Mouse (Mus musculus) heart, embryonic 12.5 days (tissue): ENCODE data around the gene Sag. TPM values are rescaled to one million over a fixed set of nuclear protein-coding genes. Genes with fewer than 3 reads are reported as not detected.
"Not testable (repeated sequence)": the region's sequence is repeated elsewhere in the genome, so short reads cannot be mapped to it uniquely, and the experiment has no call there.

Experiments used
- ATAC-seq: fragments of 200-750 bp; cut with Nextera tagmentation; 2 replicates; pipeline ENCODE4 v1.8.0; 2017; ENCODE audit warnings: moderate TSS enrichment, moderate library complexity; ENCODE audit not compliant: insufficient number of reproducible peaks, low FRiP score
- H3K27ac ChIP-seq: fragments of 300-500 bp; sonication (generic); 2 replicates; pipeline ENCODE4 v1.5.1; 2016; ENCODE audit warnings: mild to moderate bottlenecking, moderate library complexity; ENCODE audit not compliant: poor library complexity, severe bottlenecking
- H3K27me3 ChIP-seq: fragments of 300-500 bp; sonication (generic); replicated peaks from 2 replicates; pipeline ENCODE4 v1.6.1; 2016; ENCODE audit warnings: mild to moderate bottlenecking, moderate library complexity
- H3K36me3 ChIP-seq: fragments of 300-500 bp; sonication (generic); 2 replicates; pipeline ENCODE4 v1.6.1; 2016; ENCODE audit warnings: mild to moderate bottlenecking, moderate library complexity
- H3K4me1 ChIP-seq: fragments of 300-500 bp; sonication (generic); replicated peaks from 2 replicates; pipeline ENCODE4 v1.6.1; 2016; ENCODE audit warnings: mild to moderate bottlenecking
- H3K4me2 ChIP-seq: fragments of 300-500 bp; sonication (generic); 2 replicates; pipeline ENCODE4 v1.6.1; 2016; ENCODE audit warnings: mild to moderate bottlenecking, moderate library complexity
- H3K4me3 ChIP-seq: fragments of 300-500 bp; sonication (generic); 2 replicates; pipeline ENCODE4 v1.5.1; 2016; ENCODE audit warnings: mild to moderate bottlenecking
- H3K9ac ChIP-seq: fragments of 300-500 bp; sonication (generic); 2 replicates; pipeline ENCODE4 v1.6.1; 2016; ENCODE audit warnings: mild to moderate bottlenecking, moderate library complexity
- H3K9me3 ChIP-seq: fragments of 300-500 bp; sonication (generic); replicated peaks from 2 replicates; pipeline ENCODE4 v1.6.1; 2016; ENCODE audit warnings: mild to moderate bottlenecking, moderate library complexity
- WGBS: fragments of 180-500 bp; shearing (Covaris S2); methylation state at CpG from one replicate; pipeline ENCODE4 v1.1.7; 2016; 5-methylcytosine and 5-hydroxymethylcytosine counted together
- polyA plus RNA-seq: library from polyadenylated mRNA; unstranded; fragments of >200 nt; fragmentation: Nextera tagmentation; extraction: Ambion mirVana; gene quantifications from 2 replicates; pipeline ENCODE4 v1.2.1, GENCODE M21; 2016

Gene Sag
- polyA plus RNA-seq, 1 experiment from 2014 or later = 0.70 TPM

DNA sequence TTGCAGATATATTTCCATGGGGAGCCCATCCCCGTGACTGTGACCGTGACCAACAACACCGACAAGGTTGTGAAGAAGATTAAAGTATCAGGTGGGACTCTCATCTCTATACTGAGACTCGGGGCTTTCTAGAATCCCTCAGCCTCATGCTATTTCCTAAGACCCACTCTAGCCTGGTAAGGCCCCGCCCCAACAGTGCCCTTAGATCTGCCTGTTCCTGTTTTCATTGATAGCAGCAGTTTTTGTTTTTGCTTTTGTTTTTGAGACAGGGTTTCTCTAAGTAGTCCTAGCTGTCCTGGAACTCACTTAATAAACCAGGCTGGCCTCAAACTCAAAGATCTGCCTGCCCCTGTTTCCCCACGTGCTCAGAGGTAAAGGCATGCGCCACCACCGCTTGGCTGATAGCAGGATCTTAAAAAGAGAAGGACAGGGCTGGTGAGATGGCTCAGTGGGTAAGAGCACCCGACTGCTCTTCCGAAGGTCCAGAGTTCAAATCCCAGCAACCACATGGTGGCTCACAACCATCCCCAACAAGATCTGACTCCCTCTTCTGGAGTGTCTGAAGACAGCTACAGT is 21.0 kb downstream of the Sag start:
- peaks cover 4% of the 10 kb centered on the region; the same call in 1 of the 2 replicates for H3K9me3 ChIP-seq
- no peak overlapping the region for H3K4me2 ChIP-seq
- ATAC-seq = no peak
- 83% methylated on average over 10 of the region's 10 CpGs for WGBS
- no peak overlapping the region for H3K4me3 ChIP-seq
- H3K27me3 ChIP-seq = no peaks in the 10 kb centered on the region
- peaks cover 11% of the 10 kb centered on the region for H3K4me1 ChIP-seq
- H3K9ac ChIP-seq = no peak overlapping the region
- H3K36me3 ChIP-seq = no peaks in the 10 kb centered on the region
- H3K27ac ChIP-seq = no peak overlapping the region

DNA sequence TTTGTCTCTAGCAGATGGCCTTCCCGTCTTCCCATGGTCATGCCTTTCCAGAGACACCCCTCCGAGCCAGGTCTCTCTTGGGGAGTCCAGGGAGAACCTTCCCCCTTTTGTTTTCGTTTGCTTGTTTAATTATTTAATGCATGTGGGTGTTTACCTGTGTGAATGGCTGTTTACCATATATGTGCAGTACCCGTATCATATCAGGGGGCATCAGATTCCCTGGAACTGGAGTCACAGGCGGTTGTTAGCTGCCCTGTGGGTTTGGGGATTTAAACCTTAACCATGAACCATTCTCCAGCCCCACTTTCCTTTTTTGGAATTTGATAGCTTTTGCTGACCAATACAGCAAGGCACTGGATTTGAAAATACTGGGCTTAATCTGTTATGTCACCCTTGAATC is 21.8 kb downstream of the Sag start:
- WGBS = 79% methylated on average over 5 of the region's 5 CpGs
- no peak for ATAC-seq
- Histone ChIP-seq H3K27me3 (no peaks in the 10 kb centered on the region), H3K4me2 (no peak overlapping the region), H3K36me3 (no peaks in the 10 kb centered on the region), H3K9ac (no peak overlapping the region), H3K4me1 (peaks cover 15% of the 10 kb centered on the region), H3K27ac (no peak overlapping the region), H3K9me3 (peaks cover 4% of the 10 kb centered on the region; the same call in 1 of the 2 replicates), H3K4me3 (no peak overlapping the region)

DNA sequence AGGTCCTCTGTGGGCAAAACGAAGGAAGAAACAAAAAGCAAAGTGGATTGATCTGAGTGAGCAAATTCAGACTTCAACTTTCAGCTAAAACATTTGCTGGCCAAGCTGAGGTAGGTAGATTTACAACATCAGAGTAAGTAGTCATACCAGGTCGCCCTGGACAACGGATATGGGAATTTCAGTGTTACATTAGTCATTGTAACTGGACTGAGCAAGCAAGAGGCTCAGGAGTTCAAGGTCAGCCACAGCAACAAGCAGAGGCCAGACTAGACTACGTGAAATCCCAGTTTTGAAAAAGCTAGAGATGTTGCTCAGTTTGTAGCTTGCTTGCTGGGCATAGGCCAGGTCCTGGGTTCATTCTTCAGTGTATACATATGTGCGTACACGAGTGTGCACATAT is 22.5 kb downstream of the Sag start:
- H3K27me3 ChIP-seq = no peaks in the 10 kb centered on the region
- 83% methylated on average over 6 of the region's 6 CpGs for WGBS
- H3K4me3 ChIP-seq = no peak overlapping the region

DNA sequence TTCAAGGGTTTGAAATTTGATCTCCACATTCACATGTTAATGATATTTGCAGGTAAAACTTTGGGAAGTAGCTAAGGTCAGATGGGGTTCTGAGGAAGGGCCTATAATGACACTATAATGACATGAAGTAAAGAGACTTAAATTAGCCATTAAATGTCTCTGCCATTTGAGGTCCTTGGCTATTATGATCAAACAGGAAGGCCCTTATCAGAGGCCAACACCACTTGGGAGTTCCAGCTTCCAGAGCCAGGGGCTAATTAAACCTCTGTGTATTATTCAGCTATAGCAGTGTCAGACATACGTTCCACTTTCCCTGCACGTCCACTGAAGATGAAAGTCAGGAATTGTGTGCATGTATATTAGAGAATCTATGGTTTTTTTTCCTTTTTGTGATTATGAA is 23.0 kb downstream of the Sag start:
- H3K4me1 ChIP-seq = peaks cover 15% of the 10 kb centered on the region
- no peak overlapping the region for H3K9ac ChIP-seq
- peaks cover 4% of the 10 kb centered on the region; the same call in 1 of the 2 replicates for H3K9me3 ChIP-seq
- no peak overlapping the region for H3K4me3 ChIP-seq
- H3K27me3 ChIP-seq = no peaks in the 10 kb centered on the region
- H3K36me3 ChIP-seq = no peaks in the 10 kb centered on the region
- 44% methylated on average over 2 of the region's 2 CpGs for WGBS
- H3K27ac ChIP-seq = no peak overlapping the region
- ATAC-seq = no peak
- no peak overlapping the region for H3K4me2 ChIP-seq

More for the DNA sequence above, 22.5 kb downstream of the Sag start:
- Histone ChIP-seq H3K4me2 (no peak overlapping the region), H3K9ac (no peak overlapping the region), H3K27ac (no peak overlapping the region), H3K36me3 (no peaks in the 10 kb centered on the region), H3K9me3 (peaks cover 4% of the 10 kb centered on the region; the same call in 1 of the 2 replicates), H3K4me1 (peaks cover 15% of the 10 kb centered on the region)
- no peak for ATAC-seq

DNA sequence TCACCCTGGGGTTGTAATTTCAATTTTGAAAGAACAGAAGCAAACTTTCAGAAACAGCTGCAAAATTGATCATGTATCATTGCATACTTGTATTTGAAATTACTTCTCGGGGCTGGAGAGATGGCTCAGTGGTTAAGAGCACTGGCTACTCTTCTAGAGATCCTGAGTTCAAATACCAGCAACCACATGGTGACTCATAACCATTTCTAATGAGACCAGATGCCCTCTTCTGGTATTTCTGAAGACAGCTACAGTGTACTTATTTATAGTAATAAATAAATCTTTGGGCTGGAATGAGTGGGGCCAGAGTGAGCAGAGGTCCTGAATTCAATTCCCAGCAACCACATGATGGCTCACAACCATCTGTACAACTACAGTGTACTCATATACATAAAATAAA is 24.0 kb downstream of the Sag start:
- H3K4me2 ChIP-seq, H3K9ac ChIP-seq, H3K36me3 ChIP-seq, H3K9me3 ChIP-seq, H3K27ac ChIP-seq, H3K27me3 ChIP-seq, ATAC-seq, H3K4me3 ChIP-seq: not testable (repeated sequence)
- H3K4me1 ChIP-seq = peaks cover 15% of the 10 kb centered on the region
- WGBS = 79% methylated on average over 1 of the region's 1 CpGs

DNA sequence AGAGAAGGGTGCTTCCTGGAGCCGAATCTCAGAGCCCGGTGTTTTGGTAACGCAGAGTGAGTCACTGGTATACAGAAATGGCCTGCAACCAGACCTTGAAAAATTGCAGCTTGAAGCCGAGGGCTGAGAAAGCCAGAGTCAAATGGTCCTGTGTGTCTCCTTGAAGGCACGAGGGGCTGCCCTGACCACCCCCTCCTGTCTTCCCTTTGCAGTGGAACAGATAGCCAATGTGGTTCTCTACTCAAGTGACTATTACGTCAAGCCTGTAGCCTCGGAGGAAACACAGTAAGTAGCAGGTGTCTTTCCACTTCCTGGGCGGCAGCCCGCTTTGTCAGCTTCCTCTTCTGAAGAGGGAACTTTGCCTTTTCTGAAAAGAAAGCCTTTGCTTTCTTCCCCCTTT is 24.7 kb downstream of the Sag start:
- H3K4me3 ChIP-seq = no peak overlapping the region
- no peak for ATAC-seq
- no peak overlapping the region for H3K9ac ChIP-seq
- H3K36me3 ChIP-seq = no peaks in the 10 kb centered on the region
- H3K27me3 ChIP-seq = no peaks in the 10 kb centered on the region
- WGBS = 51% methylated on average over 9 of the region's 9 CpGs
- peaks cover 15% of the 10 kb centered on the region for H3K4me1 ChIP-seq
- no peak overlapping the region for H3K4me2 ChIP-seq
- H3K9me3 ChIP-seq = peaks cover 4% of the 10 kb centered on the region; the same call in 1 of the 2 replicates
- no peak overlapping the region for H3K27ac ChIP-seq

DNA sequence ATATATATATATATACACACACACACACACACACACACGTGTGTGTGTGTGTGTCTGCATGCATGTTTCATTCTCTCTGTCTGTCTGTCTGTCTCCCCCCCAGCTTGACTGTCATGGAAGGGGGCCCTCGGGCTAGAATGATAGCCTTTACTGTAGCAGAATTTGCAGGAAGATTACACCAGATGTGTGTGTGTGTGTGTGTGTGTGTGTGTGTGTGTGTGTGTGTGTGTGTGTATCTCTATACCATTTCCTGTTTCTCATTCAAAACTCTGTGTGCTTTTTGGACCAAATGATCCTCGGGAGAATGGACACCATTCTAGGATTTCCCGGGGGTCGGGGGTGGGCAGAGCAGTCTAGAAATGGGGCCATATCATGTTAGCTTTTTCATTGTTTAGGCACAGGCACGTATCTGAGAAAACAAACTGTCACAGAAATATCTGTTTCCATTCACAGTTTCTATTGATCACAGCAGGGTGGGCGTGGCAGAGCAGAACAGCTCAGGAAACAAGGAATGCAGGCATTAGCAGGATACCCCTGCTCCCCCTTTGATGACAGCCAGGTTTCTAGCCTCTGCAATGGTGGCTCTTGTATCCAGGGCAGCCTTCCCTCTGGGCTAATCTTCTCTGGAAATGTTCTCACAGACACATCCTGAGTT is 25.6 kb downstream of the Sag start:
- ATAC-seq = no peak
- no peak overlapping the region for H3K9ac ChIP-seq
- no peaks in the 10 kb centered on the region for H3K27me3 ChIP-seq
- no peaks in the 10 kb centered on the region for H3K36me3 ChIP-seq
- H3K9me3 ChIP-seq = no peaks in the 10 kb centered on the region
- peaks cover 15% of the 10 kb centered on the region for H3K4me1 ChIP-seq
- no peak overlapping the region for H3K4me3 ChIP-seq
- WGBS = 41% methylated on average over 7 of the region's 7 CpGs
- H3K27ac ChIP-seq = no peak overlapping the region
- no peak overlapping the region for H3K4me2 ChIP-seq

DNA sequence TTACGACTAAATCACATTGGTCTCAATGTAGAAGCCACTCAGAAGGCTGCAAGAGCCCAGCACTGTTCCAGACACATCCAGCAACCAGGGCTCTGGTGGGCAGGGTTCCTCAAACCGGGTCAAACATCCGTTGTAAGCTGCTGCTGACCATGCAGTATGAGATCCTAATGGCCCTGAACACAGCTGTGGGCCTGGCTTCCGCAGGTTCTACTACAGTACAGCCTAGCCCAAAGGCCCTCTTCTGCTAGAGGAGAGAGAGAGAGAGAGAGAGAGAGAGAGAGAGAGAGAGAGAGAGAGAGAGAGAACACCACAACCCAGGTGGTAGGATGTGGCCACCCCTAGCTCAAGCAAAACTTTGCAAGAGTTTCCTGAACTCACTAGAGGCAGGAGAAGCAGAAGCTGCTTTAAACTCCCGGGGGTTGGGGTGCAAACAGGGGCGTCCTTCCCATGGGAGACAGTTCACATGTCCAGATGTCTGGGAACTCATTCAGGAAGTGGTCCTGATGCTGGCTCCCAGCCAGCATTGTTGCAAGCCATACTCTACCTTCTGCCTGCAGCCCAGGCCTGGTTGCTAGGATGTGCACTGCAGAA is 26.2 kb downstream of the Sag start:
- Histone ChIP-seq H3K4me2 (no peak overlapping the region), H3K4me3 (no peak overlapping the region), H3K36me3 (no peaks in the 10 kb centered on the region), H3K27ac (no peak overlapping the region), H3K9ac (no peak overlapping the region), H3K4me1 (peaks cover 15% of the 10 kb centered on the region), H3K9me3 (no peaks in the 10 kb centered on the region), H3K27me3 (no peaks in the 10 kb centered on the region)
- 53% methylated on average over 6 of the region's 6 CpGs for WGBS
- ATAC-seq = peak; percentile 45; the same call in 1 of the 2 replicates

DNA sequence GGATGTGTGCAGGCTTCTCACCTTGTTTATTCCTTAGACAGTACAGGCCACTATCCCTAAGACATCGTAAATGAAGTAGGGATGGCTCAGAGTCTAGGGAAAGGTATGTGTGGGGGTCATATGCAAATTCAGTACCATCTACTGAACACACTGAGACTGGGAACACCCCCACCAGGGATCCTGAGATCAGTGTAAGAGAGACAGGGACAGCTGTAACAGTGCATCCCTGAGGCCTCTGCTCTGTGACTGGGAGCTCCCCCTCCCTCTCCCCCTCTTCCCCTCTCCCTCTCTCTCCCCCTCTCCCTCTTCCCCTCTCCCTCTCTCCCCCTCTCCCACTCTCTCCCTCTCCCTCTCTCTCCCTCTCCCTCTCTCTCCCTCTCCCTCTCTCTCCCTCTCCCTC is 33.0 kb downstream of the Sag start:
- ATAC-seq = no peak
- Histone ChIP-seq H3K4me2 (no peak overlapping the region), H3K36me3 (no peaks in the 10 kb centered on the region), H3K4me1 (peaks cover 3% of the 10 kb centered on the region; the same call in 1 of the 2 replicates), H3K9me3 (no peaks in the 10 kb centered on the region), H3K9ac (no peak overlapping the region), H3K27ac (no peak overlapping the region), H3K27me3 (no peaks in the 10 kb centered on the region), H3K4me3 (no peak overlapping the region)
- 77% methylated on average over 1 of the region's 1 CpGs for WGBS

DNA sequence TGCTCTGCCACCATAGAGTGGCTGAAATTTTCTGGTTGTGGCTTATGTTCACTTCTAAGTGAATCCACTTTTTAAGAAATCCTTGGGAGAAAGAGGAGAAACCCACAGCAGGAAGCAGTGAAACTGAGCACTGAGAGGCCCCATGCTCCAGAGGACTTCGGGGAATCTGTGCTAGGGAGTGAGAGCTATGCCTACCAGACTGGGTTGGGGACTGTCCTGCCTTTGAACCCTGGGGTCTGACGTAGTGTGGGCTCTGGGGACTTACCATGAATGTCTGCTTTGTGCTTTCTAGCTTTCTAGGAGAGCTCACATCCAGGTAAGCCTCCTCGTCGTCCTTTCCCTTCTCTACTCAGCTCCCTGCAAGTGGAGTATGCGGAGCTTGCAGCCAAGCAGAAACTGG is 33.5 kb downstream of the Sag start:
- WGBS = 48% methylated on average over 5 of the region's 5 CpGs
- Histone ChIP-seq H3K4me3 (no peak overlapping the region), H3K4me1 (peaks cover 3% of the 10 kb centered on the region; the same call in 1 of the 2 replicates), H3K9ac (no peak overlapping the region), H3K9me3 (no peaks in the 10 kb centered on the region), H3K27me3 (no peaks in the 10 kb centered on the region), H3K27ac (no peak overlapping the region), H3K4me2 (no peak overlapping the region), H3K36me3 (no peaks in the 10 kb centered on the region)
- ATAC-seq = no peak

DNA sequence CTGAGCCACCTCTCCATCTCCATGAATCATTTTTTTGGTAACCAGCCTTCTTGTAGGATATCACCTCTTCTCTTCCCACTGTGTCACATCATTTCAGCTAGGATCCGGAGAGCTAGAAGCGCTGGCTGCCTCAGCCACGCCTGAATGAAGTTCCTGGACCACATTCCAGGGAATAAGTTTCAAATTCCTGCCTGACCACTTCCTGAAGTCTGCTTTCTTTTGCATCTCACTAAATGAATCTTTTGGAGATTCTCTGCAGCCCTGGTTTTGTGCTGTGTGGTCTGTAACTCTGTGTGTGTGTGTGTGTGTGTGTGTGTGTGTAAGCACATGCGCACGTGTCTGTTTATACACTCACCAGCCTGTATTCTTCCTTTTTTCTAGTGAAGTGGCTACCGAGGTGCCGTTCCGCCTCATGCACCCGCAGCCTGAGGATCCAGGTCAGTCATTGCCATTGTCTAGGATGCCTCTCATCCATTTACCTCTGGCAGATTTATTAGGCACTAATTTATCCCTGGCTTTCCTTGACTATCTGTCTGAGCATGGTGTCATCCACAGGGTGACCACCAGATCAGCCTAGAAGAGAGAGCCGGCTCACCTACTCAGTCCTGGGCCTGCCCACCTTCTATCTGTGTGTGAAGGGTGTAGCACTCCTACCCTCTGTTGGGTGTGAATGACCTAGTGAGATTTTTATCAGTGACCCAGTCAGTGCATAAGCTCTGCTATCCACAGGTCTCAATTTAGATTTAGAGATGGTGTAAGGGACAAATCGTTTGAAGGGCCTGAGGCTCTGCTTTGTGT is 37.1 kb downstream of the Sag start:
- ATAC-seq = no peak
- WGBS = 68% methylated on average over 11 of the region's 11 CpGs
- no peaks in the 10 kb centered on the region for H3K9me3 ChIP-seq
- H3K4me3 ChIP-seq = no peak overlapping the region
- H3K27me3 ChIP-seq = no peaks in the 10 kb centered on the region
- H3K4me2 ChIP-seq = no peak overlapping the region
- H3K27ac ChIP-seq = no peak overlapping the region
- H3K4me1 ChIP-seq = peaks cover 3% of the 10 kb centered on the region; the same call in 1 of the 2 replicates
- H3K36me3 ChIP-seq = no peaks in the 10 kb centered on the region
- H3K9ac ChIP-seq = no peak overlapping the region
